Mouse (Mus musculus): ENCODE results near the gene Hspa5. TPM values are rescaled to one million over a fixed set of nuclear protein-coding genes. Genes with fewer than 3 reads are reported as not detected.
"Not testable (repeated sequence)": the region's sequence is repeated elsewhere in the genome, so short reads cannot be mapped to it uniquely, and the experiment has no call there.

Hspa5 gene
- polyA plus RNA-seq, 1 experiment from 2014 or later, result 756 TPM

- no peak overlapping the region for H3K9ac ChIP-seq (replicated peaks)
- 96% methylated on average over 3 of the region's 3 CpGs for WGBS
- H3K9me3 ChIP-seq, result no peaks in the 10 kb centered on the region
- ATAC-seq (ENCODE audit: insufficient number of reproducible peaks, insufficient read depth, low FRiP score, low TSS enrichment, low read depth), result no peak
- H3K27me3 ChIP-seq, result no peaks in the 10 kb centered on the region
- no peak overlapping the region for H3K4me3 ChIP-seq (replicated peaks)
- peaks cover 90% of the 10 kb centered on the region for H3K36me3 ChIP-seq
- H3K27ac ChIP-seq, result no peak overlapping the region
- H3K4me2 ChIP-seq, result no peak overlapping the region
- no peaks in the 10 kb centered on the region for H3K4me1 ChIP-seq (replicated peaks)
Measured at GRCm38 (mm10) chr2:34810775-34811174, 39.0 kb downstream of the Hspa5 start.

- Histone ChIP-seq H3K36me3 (peaks cover 94% of the 10 kb centered on the region), H3K27ac (no peak overlapping the region), H3K27me3 (no peaks in the 10 kb centered on the region), H3K4me1 (replicated peaks) (no peaks in the 10 kb centered on the region), H3K4me3 (replicated peaks) (no peak overlapping the region), H3K9ac (replicated peaks) (no peak overlapping the region), H3K9me3 (no peaks in the 10 kb centered on the region), H3K4me2 (no peak overlapping the region)
- ATAC-seq (ENCODE audit: insufficient number of reproducible peaks, insufficient read depth, low FRiP score, low TSS enrichment, low read depth), result no peak
- WGBS, result 85% methylated on average over 7 of the region's 7 CpGs
Measured at GRCm38 (mm10) chr2:34812706-34813105, 40.9 kb downstream of the Hspa5 start.

DNA sequence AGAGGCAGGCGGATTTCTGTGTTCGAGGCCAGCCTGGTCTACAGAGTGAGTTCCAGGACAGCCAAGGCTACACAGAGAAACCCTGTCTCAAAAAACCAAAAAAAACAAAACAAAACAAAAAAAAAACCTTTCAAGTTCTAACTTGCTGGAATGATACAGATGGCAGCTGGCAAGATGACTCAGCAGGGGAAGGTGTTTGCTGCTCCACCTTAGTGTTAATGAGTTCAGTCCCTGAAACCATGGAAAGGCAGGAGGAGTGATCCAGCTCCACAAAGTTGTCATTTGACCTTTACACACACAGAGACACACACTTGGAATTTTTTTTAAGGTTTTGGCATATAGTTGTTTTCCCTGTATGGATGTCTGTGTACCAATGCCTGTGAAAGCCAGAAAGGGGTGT is 44.1 kb downstream of the Hspa5 start:
- not testable (repeated sequence) for H3K4me1 ChIP-seq (replicated peaks); H3K4me3 ChIP-seq (replicated peaks); H3K4me2 ChIP-seq; ATAC-seq (ENCODE audit: insufficient number of reproducible peaks, insufficient read depth, low FRiP score, low TSS enrichment, low read depth); H3K9ac ChIP-seq (replicated peaks); H3K27me3 ChIP-seq; H3K9me3 ChIP-seq; H3K27ac ChIP-seq
- peaks cover 87% of the 10 kb centered on the region for H3K36me3 ChIP-seq
- 98% methylated on average over 2 of the region's 2 CpGs for WGBS

DNA sequence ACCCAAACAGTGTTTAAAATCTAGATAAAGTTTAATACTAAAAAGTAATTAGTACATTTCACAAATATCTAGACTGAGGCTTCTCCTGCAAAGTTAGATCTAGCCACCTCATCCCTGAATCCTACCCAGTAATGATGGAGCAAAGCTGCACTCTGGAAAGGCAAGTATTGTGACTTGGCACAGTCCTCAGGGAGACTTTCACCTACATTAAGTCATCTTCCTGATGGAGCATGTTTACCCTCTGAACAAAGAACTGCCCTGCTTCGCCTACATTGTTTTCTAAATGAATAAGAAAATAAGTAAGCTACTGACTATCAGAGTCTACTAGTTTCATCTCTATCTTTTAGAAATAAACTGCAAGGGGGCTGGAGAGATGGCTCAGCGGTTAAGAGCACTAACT is 46.7 kb downstream of the Hspa5 start:
- no peaks in the 10 kb centered on the region for H3K9me3 ChIP-seq
- no peak overlapping the region for H3K4me3 ChIP-seq (replicated peaks)
- peaks cover 77% of the 10 kb centered on the region for H3K36me3 ChIP-seq
- H3K27me3 ChIP-seq, result no peaks in the 10 kb centered on the region
- H3K27ac ChIP-seq, result no peak overlapping the region
- 94% methylated on average over 2 of the region's 2 CpGs for WGBS
- no peak for ATAC-seq (ENCODE audit: insufficient number of reproducible peaks, insufficient read depth, low FRiP score, low TSS enrichment, low read depth)
- no peaks in the 10 kb centered on the region for H3K4me1 ChIP-seq (replicated peaks)
- no peak overlapping the region for H3K9ac ChIP-seq (replicated peaks)
- H3K4me2 ChIP-seq, result no peak overlapping the region

DNA sequence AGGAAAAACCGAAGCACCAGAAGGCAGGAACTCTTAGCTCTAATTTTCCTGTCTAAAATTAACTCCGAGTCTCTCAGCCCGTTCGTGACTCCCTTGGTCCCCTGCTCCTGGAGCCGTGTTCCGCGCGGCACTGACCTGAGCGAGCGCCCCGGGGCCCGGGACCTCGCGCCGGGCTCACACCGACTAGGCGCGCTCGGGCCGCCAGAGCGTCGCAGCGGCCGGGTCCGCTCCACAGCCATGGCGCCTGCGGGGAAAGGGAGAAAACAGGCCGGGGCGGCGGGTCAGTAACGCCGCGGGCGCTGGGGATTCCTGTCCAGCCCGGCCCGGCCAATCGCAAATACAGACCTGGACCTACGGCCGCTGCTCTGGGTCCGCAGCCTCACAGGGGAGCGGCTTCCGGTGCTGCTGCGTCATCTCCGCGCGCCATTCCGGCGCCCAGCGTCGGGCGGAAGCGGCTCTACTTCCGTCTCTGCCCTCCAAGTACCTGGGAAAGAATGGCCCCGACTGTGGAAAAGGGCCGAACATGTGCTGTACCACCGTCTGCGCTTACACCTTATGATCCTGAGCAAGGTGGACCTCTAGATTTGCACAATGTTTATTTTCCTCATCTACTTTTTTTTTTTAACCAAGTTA is 54.2 kb downstream of the Hspa5 start, which contains the start of gene Fbxw2:
TSS of gene Fbxw2 (minus strand) at position 485 of the 633 bp plus-strand sequence.
- WGBS, result under 1% methylated on average over 51 of the region's 57 CpGs
- Histone ChIP-seq H3K4me3 (replicated peaks) (peak within 1 kb of the TSS; percentile 97), H3K27ac (peak within 1 kb of the TSS; percentile 83), H3K36me3 (peaks cover 14% of the 10 kb centered on the region), H3K27me3 (no peaks in the 10 kb centered on the region), H3K9ac (replicated peaks) (peak within 1 kb of the TSS; percentile 95), H3K4me1 (replicated peaks) (peaks cover 19% of the 10 kb centered on the region), H3K4me2 (peak within 1 kb of the TSS; percentile 84), H3K9me3 (no peaks in the 10 kb centered on the region)
- peak; percentile 92 for ATAC-seq (ENCODE audit: insufficient number of reproducible peaks, insufficient read depth, low FRiP score, low TSS enrichment, low read depth)

GRCm38 (mm10) chr2:34826460-34827231 is 54.9 kb downstream of the Hspa5 start:
- Histone ChIP-seq H3K27ac (peak overlapping the region; percentile 83; the same call in 1 of the 2 replicates), H3K9ac (replicated peaks) (peak overlapping the region; percentile 95), H3K9me3 (no peaks in the 10 kb centered on the region), H3K4me1 (replicated peaks) (peaks cover 19% of the 10 kb centered on the region), H3K27me3 (no peaks in the 10 kb centered on the region), H3K36me3 (peaks cover 9% of the 10 kb centered on the region), H3K4me2 (peak overlapping the region; percentile 84), H3K4me3 (replicated peaks) (peak overlapping the region; percentile 97)
- ATAC-seq (ENCODE audit: insufficient number of reproducible peaks, insufficient read depth, low FRiP score, low TSS enrichment, low read depth), result no peak; the same call in 1 of the 2 replicates
- WGBS, result 37% methylated on average over 20 of the region's 21 CpGs

Other genes with a start within 250 kb of the Hspa5 start
- 92.9 and 104 TPM in 2 replicates for gene Gapvd1, start 16.7 kb upstream of the Hspa5 start, polyA plus RNA-seq (2016; fragmentation: Nextera tagmentation; extraction: Ambion mirVana)
- 33.4 and 35.7 TPM in 2 replicates for gene Rabepk, start 27.9 kb downstream of the Hspa5 start, polyA plus RNA-seq (2016; fragmentation: Nextera tagmentation; extraction: Ambion mirVana)
- gene Fbxw2, start 54.3 kb downstream of the Hspa5 start, polyA plus RNA-seq (2016; fragmentation: Nextera tagmentation; extraction: Ambion mirVana), result 83.0 and 86.8 TPM in 2 replicates
- gene Gm34653, start 61.0 kb downstream of the Hspa5 start, polyA plus RNA-seq (2016; fragmentation: Nextera tagmentation; extraction: Ambion mirVana), result 0.13 and 0.17 TPM in 2 replicates
- gene Cutal, start 102.4 kb downstream of the Hspa5 start, polyA plus RNA-seq (2016; fragmentation: Nextera tagmentation; extraction: Ambion mirVana), result 0.15 TPM in 1 of 2 replicates, not detected in the other
- 104 TPM in 2 replicates for gene Psmd5, start 103.0 kb downstream of the Hspa5 start, polyA plus RNA-seq (2016; fragmentation: Nextera tagmentation; extraction: Ambion mirVana)
- 0.61 and 1.0 TPM in 2 replicates for gene Phf19, start 142.1 kb downstream of the Hspa5 start, polyA plus RNA-seq (2016; fragmentation: Nextera tagmentation; extraction: Ambion mirVana)
- gene Traf1, start 189.8 kb downstream of the Hspa5 start, polyA plus RNA-seq (2016; fragmentation: Nextera tagmentation; extraction: Ambion mirVana), result 0.58 and 0.61 TPM in 2 replicates